Mouse (Mus musculus): ENCODE measurements around the gene Ost4. TPM values are rescaled to one million over a fixed set of nuclear protein-coding genes. Genes with fewer than 3 reads are reported as not detected.

Ost4 gene
- total RNA-seq, 4 experiments from 2014 or later: 140 to 164 (median 156) TPM

Other genes with a start within 250 kb of the Ost4 start
- 10 to 100 TPM; 50.6 to 80.0 (median 64.5) TPM for gene Cenpa, start 241.0 kb downstream of the Ost4 start, total RNA-seq (2022)
- gene Dpysl5, start 196.2 kb downstream of the Ost4 start, total RNA-seq (2022): 1 to 10 TPM in 2 of 4 experiments, under 1 TPM in 2; 0.57 to 1.4 (median 0.91) TPM
- gene Mapre3, start 93.1 kb downstream of the Ost4 start, total RNA-seq (2022): 10 to 100 TPM; 43.1 to 48.3 (median 44.5) TPM
- gene Tmem214, start 39.8 kb downstream of the Ost4 start, total RNA-seq (2022): 10 to 100 TPM; 37.4 to 39.9 (median 38.4) TPM
- 1 to 10 TPM; 4.9 to 6.3 (median 5.6) TPM for gene Agbl5, start 19.1 kb downstream of the Ost4 start, total RNA-seq (2022)
- 10 to 100 TPM; 13.9 to 16.6 (median 16.0) TPM for gene Emilin1, start 5.6 kb upstream of the Ost4 start, total RNA-seq (2022)
- gene Khk, start 13.6 kb upstream of the Ost4 start, total RNA-seq (2022): 10 to 100 TPM; 23.8 to 31.8 (median 26.6) TPM
- gene Cgref1, start 37.8 kb upstream of the Ost4 start, total RNA-seq (2022): under 1 TPM; 0.37 to 0.97 (median 0.60) TPM
- gene Preb, start 52.6 kb upstream of the Ost4 start, total RNA-seq (2022): 10 to 100 TPM; 82.1 to 97.6 (median 89.6) TPM
- gene Tcf23, start 60.9 kb upstream of the Ost4 start, total RNA-seq (2022): 1 to 10 TPM in 1 of 4 experiments, under 1 TPM in 3; 0.85 to 1.9 (median 0.91) TPM
- 10 to 100 TPM; 51.3 to 56.5 (median 53.1) TPM for gene Atraid, start 140.5 kb upstream of the Ost4 start, total RNA-seq (2022)
- 10 to 100 TPM; 10.8 to 18.8 (median 12.4) TPM for gene Slc5a6, start 141.1 kb upstream of the Ost4 start, total RNA-seq (2022)
- gene Cad, start 147.0 kb upstream of the Ost4 start, total RNA-seq (2022): 10 to 100 TPM; 13.0 to 17.3 (median 16.3) TPM
- gene Dnajc5g, start 198.5 kb upstream of the Ost4 start, total RNA-seq (2022): not detected
- gene Slc30a3, start 200.4 kb upstream of the Ost4 start, total RNA-seq (2022): under 1 TPM in 1 of 4 experiments, not detected in 3; 0.16 TPM
- gene Trim54, start 208.9 kb upstream of the Ost4 start, total RNA-seq (2022): 100 to 1,000 TPM; 360 to 427 (median 392) TPM
- not detected for gene Ucn, start 231.0 kb upstream of the Ost4 start, total RNA-seq (2022)
- 10 to 100 TPM; 48.1 to 63.1 (median 53.9) TPM for gene Mpv17, start 246.5 kb upstream of the Ost4 start, total RNA-seq (2022)

All from heart, adult 8-10 months (tissue).